Mouse (Mus musculus) midbrain, postnatal 0 days (tissue): ENCODE results near the gene Slc17a5. TPM values are rescaled to one million over a fixed set of nuclear protein-coding genes. Genes with fewer than 3 reads are reported as not detected.
A peak's percentile ranks its signal among the peaks of the same experiment; 100 is the strongest.

ENCODE experiments used
- ATAC-seq: fragments of 200-750 bp; cut with Nextera tagmentation; 2 replicates; pipeline ENCODE4 v1.8.0; 2017; ENCODE audit warnings: moderate number of reproducible peaks, mild to moderate bottlenecking, moderate TSS enrichment, moderate library complexity; ENCODE audit not compliant: low FRiP score
- DNase-seq: peaks from one replicate; pipeline ENCODE4 v3.0.0-alpha.2; 2015; ENCODE audit warnings: low spot score
- H3K27ac ChIP-seq: fragments of 300-500 bp; sonication (generic); 2 replicates; pipeline ENCODE4 v1.5.1; 2014; ENCODE audit warnings: low read depth, mild to moderate bottlenecking, low read length, mixed read lengths
- H3K27me3 ChIP-seq: fragments of 300-500 bp; sonication (generic); 2 replicates; pipeline ENCODE4 v1.6.1; 2014; ENCODE audit warnings: low read length, control low read depth, mixed read lengths; ENCODE audit not compliant: insufficient read depth
- H3K36me3 ChIP-seq: fragments of 300-500 bp; sonication (generic); 2 replicates; pipeline ENCODE4 v1.6.1; 2014; ENCODE audit warnings: low read length, control low read depth, mixed read lengths; ENCODE audit not compliant: insufficient read depth
- H3K4me1 ChIP-seq: fragments of 300-500 bp; sonication (generic); 2 replicates; pipeline ENCODE4 v1.6.1; 2014; ENCODE audit warnings: mild to moderate bottlenecking, control low read depth, antibody characterized with exemption, low read length, mixed read lengths; ENCODE audit not compliant: insufficient read depth
- H3K4me2 ChIP-seq: fragments of 300-500 bp; sonication (generic); 2 replicates; pipeline ENCODE4 v1.6.1; 2014; ENCODE audit warnings: low read depth, mild to moderate bottlenecking, low read length, mixed read lengths; ENCODE audit not compliant: poor library complexity, severe bottlenecking
- H3K4me3 ChIP-seq: fragments of 300-500 bp; sonication (generic); 2 replicates; pipeline ENCODE4 v1.5.1; 2014; ENCODE audit warnings: low read depth, mild to moderate bottlenecking, low read length, moderate library complexity
- H3K9ac ChIP-seq: fragments of 300-500 bp; sonication (generic); replicated peaks from 2 replicates; pipeline ENCODE4 v1.6.1; 2014; ENCODE audit warnings: mild to moderate bottlenecking, low read length, moderate library complexity, mixed read lengths; ENCODE audit not compliant: poor library complexity, severe bottlenecking
- H3K9me3 ChIP-seq: fragments of 300-500 bp; sonication (generic); 2 replicates; pipeline ENCODE4 v1.6.1; 2016; ENCODE audit warnings: low read length, control low read depth
- CTCF ChIP-seq: IDR thresholded peaks from 2 replicates; pipeline ENCODE4 v1.5.1; 2016; ENCODE audit warnings: antibody characterized with exemption, mild to moderate bottlenecking
- WGBS: fragments of 180-500 bp; shearing (Covaris S2); extraction: QIAGEN DNeasy Blood & Tissue Kit; methylation state at CpG from one replicate; pipeline ENCODE4 v1.1.7; 2014; 5-methylcytosine and 5-hydroxymethylcytosine counted together
- polyA plus RNA-seq: library from polyadenylated mRNA; unstranded; fragments of >200 nt; fragmentation: Nextera tagmentation; extraction: Ambion mirVana; gene quantifications from 2 replicates; pipeline ENCODE4 v1.2.1, GENCODE M21; 2015
- total RNA-seq: library from RNA; depleted of rRNA; stranded (reverse); fragments of >200 nt; gene quantifications from 2 replicates; pipeline ENCODE4 v1.2.3, GENCODE M21; 2014

The Slc17a5 gene
- total and polyA plus RNA-seq, 2 experiments from 2014 or later = 15.1 to 16.8 TPM

- ATAC-seq (no peak), DNase-seq (no peak)
- H3K4me3 ChIP-seq = no peak overlapping the region
- 97% methylated on average over 1 of the region's 1 CpGs for WGBS
- H3K9ac ChIP-seq = no peak overlapping the region
- peaks cover 9% of the 10 kb centered on the region; the same call in 1 of the 2 replicates for H3K36me3 ChIP-seq
- no peak overlapping the region for H3K4me2 ChIP-seq
- no peaks in the 10 kb centered on the region for H3K27me3 ChIP-seq
- no peak overlapping the region for H3K27ac ChIP-seq
- H3K4me1 ChIP-seq = no peaks in the 10 kb centered on the region
- no peak for TF ChIP-seq CTCF
- no peaks in the 10 kb centered on the region for H3K9me3 ChIP-seq
Measured at GRCm38 (mm10) chr9:78557041-78557440, 30.8 kb downstream of the Slc17a5 start.

GRCm38 (mm10) chr9:78552984-78553383, 34.9 kb downstream of the Slc17a5 start:
- Histone ChIP-seq H3K4me2 (no peak overlapping the region), H3K27me3 (no peaks in the 10 kb centered on the region), H3K9me3 (no peaks in the 10 kb centered on the region), H3K4me1 (no peaks in the 10 kb centered on the region), H3K4me3 (no peak overlapping the region), H3K9ac (no peak overlapping the region), H3K27ac (no peak overlapping the region), H3K36me3 (peaks cover 7% of the 10 kb centered on the region; the same call in 1 of the 2 replicates)
- ATAC-seq (no peak), DNase-seq (peak; percentile 78)
- 43% methylated on average over 12 of the region's 12 CpGs for WGBS
- TF ChIP-seq CTCF = peak; percentile 89

- Histone ChIP-seq H3K9ac (no peak overlapping the region), H3K27me3 (no peaks in the 10 kb centered on the region), H3K36me3 (no peaks in the 10 kb centered on the region), H3K4me2 (no peak overlapping the region), H3K9me3 (no peaks in the 10 kb centered on the region), H3K4me3 (no peak overlapping the region), H3K27ac (no peak overlapping the region), H3K4me1 (no peaks in the 10 kb centered on the region)
- DNase-seq (no peak), ATAC-seq (no peak)
- WGBS = 87% methylated on average over 4 of the region's 4 CpGs
- no peak for TF ChIP-seq CTCF
Measured at GRCm38 (mm10) chr9:78551761-78552160, 36.1 kb downstream of the Slc17a5 start.

- H3K4me3 ChIP-seq = no peak overlapping the region
- peak; percentile 51 for TF ChIP-seq CTCF
- no peak overlapping the region for H3K4me2 ChIP-seq
- H3K27ac ChIP-seq = no peak overlapping the region
- ATAC-seq (no peak), DNase-seq (no peak)
- WGBS = 84% methylated on average over 12 of the region's 12 CpGs
- H3K4me1 ChIP-seq = no peaks in the 10 kb centered on the region
- no peaks in the 10 kb centered on the region for H3K27me3 ChIP-seq
- H3K9me3 ChIP-seq = no peaks in the 10 kb centered on the region
- H3K36me3 ChIP-seq = peaks cover 5% of the 10 kb centered on the region; the same call in 1 of the 2 replicates
- H3K9ac ChIP-seq = no peak overlapping the region
Measured at GRCm38 (mm10) chr9:78547742-78548141, 40.1 kb downstream of the Slc17a5 start.

GRCm38 (mm10) chr9:78546944-78547343, 40.9 kb downstream of the Slc17a5 start:
- no peak for DNase-seq
- H3K27ac ChIP-seq = no peak overlapping the region
- H3K36me3 ChIP-seq = peaks cover 5% of the 10 kb centered on the region; the same call in 1 of the 2 replicates
- no peaks in the 10 kb centered on the region for H3K4me1 ChIP-seq
- H3K27me3 ChIP-seq = no peaks in the 10 kb centered on the region
- H3K9ac ChIP-seq = no peak overlapping the region
- H3K9me3 ChIP-seq = no peaks in the 10 kb centered on the region
- no peak overlapping the region for H3K4me3 ChIP-seq
- H3K4me2 ChIP-seq = no peak overlapping the region
- 79% methylated on average over 7 of the region's 7 CpGs for WGBS
- no peak for TF ChIP-seq CTCF
- ATAC-seq = no peak

- H3K27ac ChIP-seq = no peak overlapping the region
- no peak overlapping the region for H3K4me3 ChIP-seq
- DNase-seq = no peak
- H3K9me3 ChIP-seq = no peaks in the 10 kb centered on the region
- no peak for ATAC-seq
- peaks cover 3% of the 10 kb centered on the region; the same call in 1 of the 2 replicates for H3K4me1 ChIP-seq
- TF ChIP-seq CTCF = no peak
- H3K4me2 ChIP-seq = no peak overlapping the region
- WGBS = 94% methylated on average over 14 of the region's 14 CpGs
- peaks cover 5% of the 10 kb centered on the region; the same call in 1 of the 2 replicates for H3K36me3 ChIP-seq
- H3K9ac ChIP-seq = no peak overlapping the region
- no peaks in the 10 kb centered on the region for H3K27me3 ChIP-seq
Measured at GRCm38 (mm10) chr9:78541758-78542157, 46.1 kb downstream of the Slc17a5 start.
